Mouse (Mus musculus) neural tube, embryonic 15.5 days (tissue): ENCODE data around the gene Swi5. TPM values are rescaled to one million over a fixed set of nuclear protein-coding genes. Genes with fewer than 3 reads are reported as not detected.

Source experiments
- ATAC-seq: fragments of 200-750 bp; cut with Nextera tagmentation; 2 replicates; pipeline ENCODE4 v1.8.0; 2017; ENCODE audit warnings: mild to moderate bottlenecking, moderate TSS enrichment, moderate library complexity; ENCODE audit not compliant: low FRiP score
- H3K27ac ChIP-seq: fragments of 300-500 bp; sonication (generic); replicated peaks from 2 replicates; pipeline ENCODE4 v1.5.1; 2015; ENCODE audit warnings: mild to moderate bottlenecking, inconsistent platforms
- H3K27me3 ChIP-seq: fragments of 300-500 bp; sonication (generic); replicated peaks from 2 replicates; pipeline ENCODE4 v1.6.1; 2015; ENCODE audit warnings: inconsistent platforms
- H3K36me3 ChIP-seq: fragments of 300-500 bp; sonication (generic); 2 replicates; pipeline ENCODE4 v1.6.1; 2015; ENCODE audit warnings: inconsistent platforms
- H3K4me1 ChIP-seq: fragments of 300-500 bp; sonication (generic); 2 replicates; pipeline ENCODE4 v1.6.1; 2015; ENCODE audit warnings: inconsistent platforms
- H3K4me2 ChIP-seq: fragments of 300-500 bp; sonication (generic); 2 replicates; pipeline ENCODE4 v1.6.1; 2015; ENCODE audit warnings: inconsistent platforms, mild to moderate bottlenecking, moderate library complexity
- H3K4me3 ChIP-seq: fragments of 300-500 bp; sonication (generic); replicated peaks from 2 replicates; pipeline ENCODE4 v1.5.1; 2015; ENCODE audit warnings: mild to moderate bottlenecking, inconsistent platforms
- H3K9ac ChIP-seq: fragments of 300-500 bp; sonication (generic); replicated peaks from 2 replicates; pipeline ENCODE4 v1.6.1; 2015; ENCODE audit warnings: mild to moderate bottlenecking, inconsistent platforms
- H3K9me3 ChIP-seq: fragments of 300-500 bp; sonication (generic); replicated peaks from 2 replicates; pipeline ENCODE4 v1.6.1; 2016; ENCODE audit warnings: inconsistent platforms
- WGBS: fragments of 180-500 bp; shearing (Covaris S2); methylation state at CpG from one replicate; pipeline ENCODE4 v1.1.7; 2015; ENCODE audit warnings: mixed read lengths; 5-methylcytosine and 5-hydroxymethylcytosine counted together
- polyA plus RNA-seq: library from polyadenylated mRNA; unstranded; fragments of >200 nt; fragmentation: Nextera tagmentation; extraction: Ambion mirVana; gene quantifications from 2 replicates; pipeline ENCODE4 v1.2.1, GENCODE M21; 2015

Gene Swi5
- polyA plus RNA-seq, 1 experiment from 2014 or later = 448 TPM

DNA sequence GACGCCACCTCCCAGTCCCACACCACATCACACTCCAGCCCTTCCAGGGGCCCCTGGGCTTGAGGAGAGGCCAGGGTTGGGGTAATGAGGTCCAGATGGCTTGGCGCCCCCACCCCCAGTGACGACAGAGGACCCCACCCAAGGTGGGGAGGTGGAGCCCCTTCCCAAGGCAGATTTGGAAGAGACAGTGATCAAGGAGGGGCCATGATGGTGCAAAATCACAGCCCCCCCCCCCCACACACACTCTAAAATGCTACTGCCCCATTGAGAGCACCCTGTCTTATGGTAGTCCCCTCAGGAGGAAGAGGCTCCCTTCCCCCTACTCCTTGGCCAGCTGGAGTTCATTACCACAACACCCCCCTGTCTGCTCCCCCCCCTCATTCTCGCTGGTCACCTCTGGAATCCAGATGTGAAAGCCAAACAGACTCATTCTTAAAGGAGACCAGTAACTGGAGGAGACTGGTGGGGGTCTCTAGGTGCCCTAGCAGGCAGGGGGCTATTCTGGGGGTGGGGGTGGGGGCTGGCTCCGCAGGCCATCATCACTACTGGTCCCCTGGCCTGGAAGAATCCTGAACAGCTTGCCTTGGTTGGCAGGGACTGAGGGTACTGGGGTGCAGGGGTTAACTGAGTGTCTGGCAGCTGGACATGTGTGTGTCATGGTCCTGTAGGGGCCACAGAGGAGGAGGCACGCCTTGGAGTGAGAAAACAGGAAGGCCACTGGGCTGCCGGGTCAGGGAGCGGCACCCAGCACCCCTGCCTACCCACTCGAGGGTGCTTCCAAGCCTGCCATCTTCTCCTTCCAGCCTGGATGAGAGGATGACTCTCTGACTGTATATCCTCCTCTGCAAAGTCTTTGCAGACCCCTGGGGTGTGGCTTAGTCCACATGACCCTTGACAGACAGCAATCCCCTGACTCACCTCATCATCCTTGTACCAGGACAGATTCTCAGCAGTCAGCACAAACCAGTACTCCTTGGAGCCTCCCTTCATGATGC is 32.0 kb upstream of the Swi5 start:
- no peak overlapping the region for H3K4me2 ChIP-seq
- no peak for ATAC-seq
- H3K36me3 ChIP-seq = peaks cover 36% of the 10 kb centered on the region
- H3K27me3 ChIP-seq = peaks cover 4% of the 10 kb centered on the region; the same call in 1 of the 2 replicates
- H3K27ac ChIP-seq = no peak overlapping the region; the same call in 1 of the 2 replicates
- H3K4me1 ChIP-seq = peaks cover 35% of the 10 kb centered on the region
- no peak overlapping the region for H3K4me3 ChIP-seq
- 56% methylated on average over 9 of the region's 9 CpGs for WGBS
- H3K9ac ChIP-seq = no peak overlapping the region
- H3K9me3 ChIP-seq = no peaks in the 10 kb centered on the region

- Histone ChIP-seq H3K27ac (peak overlapping the region; percentile 46; the same call in 1 of the 2 replicates), H3K4me1 (peaks cover 35% of the 10 kb centered on the region), H3K4me3 (peak overlapping the region; percentile 15; the same call in 1 of the 2 replicates), H3K27me3 (peaks cover 7% of the 10 kb centered on the region; the same call in 1 of the 2 replicates), H3K4me2 (peak overlapping the region; percentile 45), H3K9me3 (no peaks in the 10 kb centered on the region), H3K9ac (no peak overlapping the region; the same call in 1 of the 2 replicates), H3K36me3 (peaks cover 37% of the 10 kb centered on the region)
- 74% methylated on average over 14 of the region's 14 CpGs for WGBS
- no peak for ATAC-seq
Observed at GRCm38 (mm10) chr2:32318709-32319585, 31.1 kb upstream of the Swi5 start.

- H3K27me3 ChIP-seq = peaks cover 7% of the 10 kb centered on the region; the same call in 1 of the 2 replicates
- 13% methylated on average over 16 of the region's 19 CpGs for WGBS
- H3K27ac ChIP-seq = peak overlapping the region; percentile 46
- H3K9ac ChIP-seq = no peak overlapping the region; the same call in 1 of the 2 replicates
- peaks cover 44% of the 10 kb centered on the region for H3K36me3 ChIP-seq
- ATAC-seq = no peak
- H3K4me3 ChIP-seq = peak overlapping the region; percentile 15; the same call in 1 of the 2 replicates
- H3K4me1 ChIP-seq = peaks cover 27% of the 10 kb centered on the region
- H3K9me3 ChIP-seq = no peaks in the 10 kb centered on the region
- peak overlapping the region; percentile 45 for H3K4me2 ChIP-seq
Observed at GRCm38 (mm10) chr2:32317791-32318417, 30.0 kb upstream of the Swi5 start.

DNA sequence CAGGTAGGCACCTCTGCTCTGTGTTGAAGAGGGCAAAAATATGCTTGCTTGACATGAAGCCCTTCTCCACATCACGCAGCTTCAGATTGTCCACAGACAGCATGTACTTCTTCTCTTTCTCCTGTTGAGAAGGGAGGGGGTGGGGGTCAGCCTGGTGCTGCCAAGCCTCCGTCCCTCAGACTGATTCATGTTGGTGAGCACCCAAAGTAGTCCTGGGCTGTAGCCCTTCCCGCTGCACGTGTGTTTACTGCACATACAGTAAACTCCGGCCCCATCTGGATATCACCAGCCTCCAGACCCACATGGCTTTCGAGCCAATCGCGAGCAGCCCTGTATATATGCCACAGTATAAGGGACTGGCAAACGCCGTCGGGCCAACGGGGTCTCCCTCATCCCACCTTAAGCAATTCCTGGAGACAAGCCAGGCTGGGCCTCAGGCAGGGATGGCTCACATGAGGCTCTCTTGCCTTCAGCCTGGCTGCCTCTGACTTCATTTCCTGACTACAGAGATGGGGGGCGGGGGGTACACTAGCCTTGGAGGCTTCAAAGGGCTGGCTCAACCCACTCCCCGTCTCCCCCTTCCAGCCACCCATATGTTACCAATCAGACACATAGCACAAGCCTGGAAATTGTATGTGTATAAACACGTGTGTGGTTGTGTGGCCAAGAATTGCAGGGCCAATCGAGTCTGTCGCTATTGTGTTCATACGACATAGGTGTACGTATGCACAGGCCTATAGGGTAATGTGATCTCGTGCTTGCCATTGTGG is 29.2 kb upstream of the Swi5 start:
- H3K9me3 ChIP-seq = no peaks in the 10 kb centered on the region
- H3K27ac ChIP-seq = peak overlapping the region; percentile 39
- peaks cover 23% of the 10 kb centered on the region for H3K4me1 ChIP-seq
- H3K9ac ChIP-seq = no peak overlapping the region
- H3K4me3 ChIP-seq = no peak overlapping the region
- no peak for ATAC-seq
- no peak overlapping the region for H3K4me2 ChIP-seq
- peaks cover 7% of the 10 kb centered on the region; the same call in 1 of the 2 replicates for H3K27me3 ChIP-seq
- peaks cover 42% of the 10 kb centered on the region for H3K36me3 ChIP-seq
- 74% methylated on average over 20 of the region's 20 CpGs for WGBS

DNA sequence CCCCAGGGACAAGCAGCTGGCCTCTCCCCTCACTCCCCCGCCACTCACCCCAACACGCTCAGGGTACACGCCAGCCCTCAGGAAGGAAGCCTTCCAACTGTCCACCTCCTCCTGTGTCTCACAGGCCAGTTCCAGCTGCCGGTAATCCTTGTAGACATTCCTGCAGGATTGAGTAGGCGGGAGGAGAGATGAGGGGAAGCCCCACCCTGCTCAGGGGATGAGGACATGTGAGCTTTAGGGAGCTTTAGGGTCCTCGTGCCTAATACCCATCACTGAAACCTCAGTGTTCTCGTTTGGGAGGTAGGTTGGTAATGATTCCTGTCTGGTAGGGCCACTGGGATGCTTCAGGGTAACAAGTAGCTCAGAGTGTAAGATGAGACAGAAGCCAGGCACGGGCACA is 27.9 kb upstream of the Swi5 start:
- Histone ChIP-seq H3K9ac (no peak overlapping the region), H3K27me3 (peaks cover 7% of the 10 kb centered on the region), H3K27ac (peak overlapping the region; percentile 11; the same call in 1 of the 2 replicates), H3K4me3 (no peak overlapping the region), H3K4me2 (no peak overlapping the region), H3K36me3 (peaks cover 47% of the 10 kb centered on the region), H3K9me3 (no peaks in the 10 kb centered on the region), H3K4me1 (peaks cover 27% of the 10 kb centered on the region)
- WGBS = 33% methylated on average over 8 of the region's 8 CpGs
- ATAC-seq = no peak

GRCm38 (mm10) chr2:32314831-32315230 is 27.0 kb upstream of the Swi5 start:
- H3K36me3 ChIP-seq = peaks cover 48% of the 10 kb centered on the region
- no peak for ATAC-seq
- no peaks in the 10 kb centered on the region for H3K9me3 ChIP-seq
- H3K4me2 ChIP-seq = no peak overlapping the region
- peaks cover 27% of the 10 kb centered on the region for H3K4me1 ChIP-seq
- no peak overlapping the region for H3K9ac ChIP-seq
- WGBS = 96% methylated on average over 14 of the region's 14 CpGs
- H3K4me3 ChIP-seq = no peak overlapping the region
- H3K27ac ChIP-seq = no peak overlapping the region
- peaks cover 7% of the 10 kb centered on the region for H3K27me3 ChIP-seq

DNA sequence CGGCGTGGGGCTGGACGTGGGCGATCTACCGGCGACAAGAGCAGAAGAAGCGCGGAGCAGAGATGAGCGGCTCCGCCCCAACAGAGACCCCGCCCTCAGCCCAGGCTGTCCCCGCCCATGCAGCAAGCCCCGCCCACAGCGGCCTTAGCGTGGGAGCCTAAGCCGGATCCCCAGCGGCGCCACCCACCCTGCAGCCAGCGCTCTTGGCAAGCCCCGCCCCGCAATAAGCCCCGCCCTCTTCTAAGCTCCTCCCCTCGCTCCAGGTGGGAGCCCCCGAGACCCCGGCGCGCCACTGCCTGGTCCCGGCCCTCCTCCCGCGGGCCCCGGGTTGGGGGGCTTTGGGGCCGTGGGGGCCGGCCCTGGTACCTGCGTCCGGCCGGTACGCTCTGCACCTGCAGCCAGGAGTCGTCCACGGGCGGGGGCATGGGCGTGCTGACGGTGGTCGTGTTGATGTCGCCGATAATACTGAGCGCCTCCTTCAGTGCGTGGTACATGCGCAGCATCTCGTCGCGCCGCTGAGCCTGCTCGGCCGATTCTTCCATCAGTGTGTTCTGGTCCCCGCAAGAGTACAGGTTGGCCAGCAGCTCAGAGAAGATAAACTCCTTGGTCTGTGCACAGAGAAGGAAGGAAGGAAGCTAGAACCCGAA is 24.6 kb upstream of the Swi5 start:
- peaks cover 13% of the 10 kb centered on the region for H3K4me1 ChIP-seq
- H3K36me3 ChIP-seq = peaks cover 69% of the 10 kb centered on the region
- no peaks in the 10 kb centered on the region for H3K9me3 ChIP-seq
- peak overlapping the region; percentile 41 for H3K4me3 ChIP-seq
- ATAC-seq = peak; percentile 74
- H3K9ac ChIP-seq = peak overlapping the region; percentile 47
- peak overlapping the region; percentile 83 for H3K4me2 ChIP-seq
- 2% methylated on average over 47 of the region's 56 CpGs for WGBS
- no peak overlapping the region for H3K27ac ChIP-seq
- H3K27me3 ChIP-seq = peaks cover 5% of the 10 kb centered on the region

- Histone ChIP-seq H3K4me3 (peak overlapping the region; percentile 41), H3K9me3 (no peaks in the 10 kb centered on the region), H3K4me1 (peaks cover 12% of the 10 kb centered on the region), H3K27me3 (peaks cover 5% of the 10 kb centered on the region), H3K9ac (peak overlapping the region; percentile 47), H3K36me3 (peaks cover 69% of the 10 kb centered on the region), H3K27ac (no peak overlapping the region), H3K4me2 (peak overlapping the region; percentile 83)
- ATAC-seq = no peak
- WGBS = 12% methylated on average over 41 of the region's 42 CpGs
Observed at GRCm38 (mm10) chr2:32311443-32312317, 23.8 kb upstream of the Swi5 start.

DNA sequence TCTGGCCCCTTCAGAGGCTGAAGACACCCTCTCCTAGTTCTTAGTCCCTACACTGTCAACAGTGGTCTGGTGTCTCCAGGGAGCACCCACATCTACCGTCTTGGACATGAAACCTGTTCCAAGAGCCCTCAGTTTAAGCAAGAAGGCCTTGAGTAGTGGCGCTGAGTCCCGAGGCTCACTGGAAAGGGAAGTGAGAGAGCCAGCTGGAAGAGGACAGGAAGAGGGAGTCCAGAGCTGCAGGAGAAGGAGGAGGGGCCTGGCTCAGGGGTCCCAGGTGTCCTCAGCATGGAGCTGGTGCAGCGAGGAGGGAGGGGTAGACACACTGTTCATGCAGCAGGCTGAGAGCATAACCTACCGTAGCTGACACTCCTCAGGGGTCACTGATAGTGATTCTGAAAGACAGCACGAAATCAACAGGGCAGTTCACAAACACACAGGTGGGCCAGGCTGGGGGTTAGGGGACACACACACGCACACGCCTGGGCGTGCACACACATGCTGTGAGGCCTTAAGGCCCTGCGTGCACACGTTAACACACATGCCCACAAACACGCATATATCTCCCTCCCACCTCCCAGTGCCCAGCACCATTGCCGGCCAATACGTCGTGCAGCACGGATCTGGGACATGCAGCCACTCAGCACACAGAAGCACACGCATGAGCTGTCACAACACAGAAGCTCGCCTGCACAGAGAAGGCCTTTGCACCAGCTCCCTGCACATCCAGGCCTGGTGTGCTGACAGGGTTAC is 22.4 kb upstream of the Swi5 start:
- 91% methylated on average over 18 of the region's 18 CpGs for WGBS
- Histone ChIP-seq H3K4me2 (no peak overlapping the region), H3K9ac (no peak overlapping the region), H3K27ac (no peak overlapping the region), H3K4me1 (peaks cover 12% of the 10 kb centered on the region), H3K27me3 (peaks cover 5% of the 10 kb centered on the region), H3K9me3 (no peaks in the 10 kb centered on the region), H3K36me3 (peaks cover 74% of the 10 kb centered on the region), H3K4me3 (no peak overlapping the region)
- ATAC-seq = no peak
